Mouse (Mus musculus) intestine, postnatal 0 days (tissue): ENCODE measurements at regions not wholly inside any gene's neighbourhood (a gene's known extent, or its start where the extent isn't known, plus 50 kb on each side); places are given as distances from the start of the nearest gene placed in this dataset.
A peak's percentile ranks its signal among the peaks of the same experiment; 100 is the strongest.

Source experiments
- ATAC-seq: fragments of 200-750 bp; cut with Nextera tagmentation; 2 replicates; pipeline ENCODE4 v1.8.0; 2017; ENCODE audit warnings: mild to moderate bottlenecking, moderate TSS enrichment, moderate library complexity
- H3K27ac ChIP-seq: fragments of 300-500 bp; sonication (generic); 2 replicates; pipeline ENCODE4 v1.5.1; 2014; ENCODE audit warnings: mild to moderate bottlenecking, low read depth, low read length, moderate library complexity
- H3K27me3 ChIP-seq: fragments of 300-500 bp; sonication (generic); replicated peaks from 2 replicates; pipeline ENCODE4 v1.6.1; 2014; ENCODE audit warnings: low read length, mixed read lengths; ENCODE audit not compliant: control insufficient read depth, insufficient read depth
- H3K36me3 ChIP-seq: fragments of 300-500 bp; sonication (generic); 2 replicates; pipeline ENCODE4 v1.6.1; 2014; ENCODE audit warnings: mild to moderate bottlenecking, moderate library complexity; ENCODE audit not compliant: control insufficient read depth, insufficient read depth
- H3K4me1 ChIP-seq: fragments of 300-500 bp; sonication (generic); replicated peaks from 2 replicates; pipeline ENCODE4 v1.6.1; 2014; ENCODE audit warnings: antibody characterized with exemption, low read length, mixed read lengths; ENCODE audit not compliant: control insufficient read depth, insufficient read depth
- H3K4me2 ChIP-seq: fragments of 300-500 bp; sonication (generic); replicated peaks from 2 replicates; pipeline ENCODE4 v1.6.1; 2014; ENCODE audit warnings: low read depth, mild to moderate bottlenecking, moderate library complexity
- H3K4me3 ChIP-seq: fragments of 300-500 bp; sonication (generic); 2 replicates; pipeline ENCODE4 v1.5.1; 2014; ENCODE audit warnings: low read depth, low read length
- H3K9ac ChIP-seq: fragments of 300-500 bp; sonication (generic); 2 replicates; pipeline ENCODE4 v1.6.1; 2014; ENCODE audit warnings: mild to moderate bottlenecking, low read depth, low read length
- H3K9me3 ChIP-seq: fragments of 300-500 bp; sonication (generic); 2 replicates; pipeline ENCODE4 v1.6.1; 2016; ENCODE audit warnings: mixed run types; ENCODE audit not compliant: control insufficient read depth
- CTCF ChIP-seq: sonication (generic); IDR thresholded peaks from 2 replicates; pipeline ENCODE4 v1.5.1; 2016; ENCODE audit warnings: low read depth, mild to moderate bottlenecking, control low read depth, antibody characterized with exemption, moderate library complexity
- WGBS: fragments of 180-500 bp; shearing (Covaris S2); extraction: QIAGEN DNeasy Blood & Tissue Kit; methylation state at CpG from one replicate; pipeline ENCODE4 v1.1.7; 2014; 5-methylcytosine and 5-hydroxymethylcytosine counted together

GRCm38 (mm10) chr3:21269130-21269440 lies 807.4 kb upstream of the Tbl1xr1 start:
- TF ChIP-seq CTCF = no peak
- WGBS = 76% methylated on average over 2 of the region's 2 CpGs
- ATAC-seq = no peak
- no peaks in the 10 kb centered on the region for H3K36me3 ChIP-seq
- H3K9ac ChIP-seq = no peak overlapping the region
- no peaks in the 10 kb centered on the region for H3K4me1 ChIP-seq
- H3K27ac ChIP-seq = peak overlapping the region; percentile 7; the same call in 1 of the 2 replicates
- no peak overlapping the region for H3K4me3 ChIP-seq
- H3K4me2 ChIP-seq = no peak overlapping the region
- no peaks in the 10 kb centered on the region for H3K9me3 ChIP-seq
- H3K27me3 ChIP-seq = no peaks in the 10 kb centered on the region

DNA sequence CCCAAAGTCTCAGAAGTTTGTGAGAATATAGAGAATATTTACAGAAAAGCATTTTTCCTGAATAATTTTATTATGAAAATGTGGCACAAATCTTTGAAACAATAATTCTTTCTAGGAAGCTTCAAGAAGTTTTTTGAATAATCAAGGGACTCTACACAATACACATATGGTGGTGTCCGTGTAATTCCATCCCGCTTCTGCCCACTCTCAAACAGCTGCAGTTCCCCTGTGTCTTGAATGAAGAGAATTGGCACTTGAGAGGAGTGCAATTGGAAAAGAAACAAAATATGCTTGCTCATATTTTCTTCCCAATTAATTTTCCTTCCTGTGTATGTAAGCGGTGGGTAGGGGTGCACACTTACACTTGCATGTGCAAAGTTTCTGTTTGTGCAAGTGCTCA lies 805.7 kb upstream of the Tbl1xr1 start:
- H3K4me2 ChIP-seq = no peak overlapping the region
- no peaks in the 10 kb centered on the region for H3K4me1 ChIP-seq
- no peaks in the 10 kb centered on the region for H3K36me3 ChIP-seq
- H3K27me3 ChIP-seq = no peaks in the 10 kb centered on the region
- H3K9ac ChIP-seq = no peak overlapping the region
- TF ChIP-seq CTCF = no peak
- 82% methylated on average over 3 of the region's 3 CpGs for WGBS
- no peak for ATAC-seq
- no peaks in the 10 kb centered on the region for H3K9me3 ChIP-seq
- H3K27ac ChIP-seq = no peak overlapping the region
- H3K4me3 ChIP-seq = no peak overlapping the region

GRCm38 (mm10) chr3:21272219-21272618 lies 804.2 kb upstream of the Tbl1xr1 start:
- Histone ChIP-seq H3K27ac (no peak overlapping the region), H3K4me1 (no peaks in the 10 kb centered on the region), H3K9me3 (no peaks in the 10 kb centered on the region), H3K9ac (no peak overlapping the region), H3K27me3 (no peaks in the 10 kb centered on the region), H3K4me3 (no peak overlapping the region), H3K4me2 (no peak overlapping the region), H3K36me3 (no peaks in the 10 kb centered on the region)
- TF ChIP-seq CTCF = no peak
- WGBS = 83% methylated on average over 4 of the region's 4 CpGs
- ATAC-seq = no peak

- Histone ChIP-seq H3K9me3 (no peaks in the 10 kb centered on the region), H3K36me3 (no peaks in the 10 kb centered on the region), H3K27me3 (no peaks in the 10 kb centered on the region), H3K27ac (no peak overlapping the region), H3K4me2 (no peak overlapping the region), H3K4me3 (no peak overlapping the region), H3K4me1 (no peaks in the 10 kb centered on the region), H3K9ac (no peak overlapping the region)
- TF ChIP-seq CTCF = no peak
- WGBS = 93% methylated on average over 1 of the region's 1 CpGs
- ATAC-seq = no peak
These were observed 783.7 kb upstream of the Tbl1xr1 start for GRCm38 (mm10) chr3:21292774-21293173.

- no peaks in the 10 kb centered on the region for H3K4me1 ChIP-seq
- no peaks in the 10 kb centered on the region for H3K36me3 ChIP-seq
- H3K4me3 ChIP-seq = no peak overlapping the region
- H3K9me3 ChIP-seq = no peaks in the 10 kb centered on the region
- TF ChIP-seq CTCF = no peak
- ATAC-seq = no peak
- H3K9ac ChIP-seq = no peak overlapping the region
- 86% methylated on average over 2 of the region's 2 CpGs for WGBS
- H3K4me2 ChIP-seq = no peak overlapping the region
- H3K27ac ChIP-seq = no peak overlapping the region
- H3K27me3 ChIP-seq = no peaks in the 10 kb centered on the region
These were observed 783.1 kb upstream of the Tbl1xr1 start for GRCm38 (mm10) chr3:21293308-21293707.

GRCm38 (mm10) chr3:21294776-21295175 lies 781.7 kb upstream of the Tbl1xr1 start:
- 58% methylated on average over 3 of the region's 3 CpGs for WGBS
- Histone ChIP-seq H3K9me3 (no peaks in the 10 kb centered on the region), H3K36me3 (no peaks in the 10 kb centered on the region), H3K27me3 (no peaks in the 10 kb centered on the region), H3K27ac (no peak overlapping the region), H3K4me1 (no peaks in the 10 kb centered on the region), H3K4me2 (no peak overlapping the region), H3K4me3 (no peak overlapping the region), H3K9ac (no peak overlapping the region)
- TF ChIP-seq CTCF = no peak
- ATAC-seq = peak; percentile 74

GRCm38 (mm10) chr3:21296581-21297110 lies 779.8 kb upstream of the Tbl1xr1 start:
- H3K4me1 ChIP-seq = no peaks in the 10 kb centered on the region
- WGBS = 58% methylated on average over 1 of the region's 1 CpGs
- no peak overlapping the region for H3K9ac ChIP-seq
- H3K36me3 ChIP-seq = no peaks in the 10 kb centered on the region
- H3K9me3 ChIP-seq = no peaks in the 10 kb centered on the region
- H3K4me3 ChIP-seq = no peak overlapping the region
- H3K4me2 ChIP-seq = no peak overlapping the region
- no peaks in the 10 kb centered on the region for H3K27me3 ChIP-seq
- no peak overlapping the region for H3K27ac ChIP-seq
- TF ChIP-seq CTCF = no peak
- no peak for ATAC-seq
